Mouse (Mus musculus): ENCODE results near the gene Nr1d1.

Nr1d1 gene

GRCm38 (mm10) chr11:98787691-98788090, 12.6 kb upstream of the Nr1d1 start:
- DNase-seq, result no peak

- peak; percentile 56 for DNase-seq
These were observed 12.1 kb upstream of the Nr1d1 start for GRCm38 (mm10) chr11:98787229-98787628.

GRCm38 (mm10) chr11:98786359-98787214, 11.5 kb upstream of the Nr1d1 start:
- peak; percentile 98 for DNase-seq

- peak; percentile 90 for DNase-seq
These were observed 10.7 kb upstream of the Nr1d1 start for GRCm38 (mm10) chr11:98785772-98786281.

DNA sequence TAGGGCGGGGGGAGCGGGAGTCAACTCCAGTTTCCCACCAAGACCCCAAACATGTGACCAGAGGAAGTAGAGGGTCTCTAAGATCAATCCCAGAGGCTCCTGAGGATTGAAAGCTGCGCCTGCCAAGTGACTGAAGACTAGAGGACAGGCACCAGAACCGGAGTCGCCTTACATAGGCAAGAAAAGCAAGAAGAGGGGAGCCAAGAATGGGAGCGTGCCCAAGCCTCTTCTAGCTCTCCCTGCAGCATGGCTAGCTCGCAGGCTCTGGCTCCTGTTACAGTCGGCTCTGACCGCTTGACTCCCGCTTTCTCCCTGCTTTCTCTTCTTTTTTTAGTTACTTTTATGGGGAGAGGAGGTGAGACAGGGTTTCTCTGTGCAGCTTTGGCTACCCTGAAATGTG, 10.1 kb upstream of the Nr1d1 start:
- peak; percentile 61 for DNase-seq

DNA sequence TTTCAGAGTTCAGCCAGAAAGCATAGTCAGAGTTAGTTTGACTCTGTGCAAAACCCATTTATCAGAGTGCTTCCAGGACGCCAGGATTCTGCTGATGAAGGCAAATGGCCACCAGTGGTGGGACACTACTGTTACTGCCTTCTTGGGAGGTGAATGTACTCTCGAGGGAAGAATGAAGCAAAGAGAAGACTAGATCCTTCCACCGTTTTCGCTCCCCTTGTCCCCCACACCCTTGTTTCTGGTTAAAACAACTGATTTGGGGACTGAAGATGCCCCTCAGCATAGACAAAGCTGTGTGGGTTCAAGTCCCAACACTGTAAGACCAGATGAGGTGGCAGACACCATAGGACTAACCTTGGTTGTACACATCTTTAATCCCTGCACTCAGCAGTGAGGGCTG, 9.0 kb upstream of the Nr1d1 start:
- no peak for DNase-seq

DNA sequence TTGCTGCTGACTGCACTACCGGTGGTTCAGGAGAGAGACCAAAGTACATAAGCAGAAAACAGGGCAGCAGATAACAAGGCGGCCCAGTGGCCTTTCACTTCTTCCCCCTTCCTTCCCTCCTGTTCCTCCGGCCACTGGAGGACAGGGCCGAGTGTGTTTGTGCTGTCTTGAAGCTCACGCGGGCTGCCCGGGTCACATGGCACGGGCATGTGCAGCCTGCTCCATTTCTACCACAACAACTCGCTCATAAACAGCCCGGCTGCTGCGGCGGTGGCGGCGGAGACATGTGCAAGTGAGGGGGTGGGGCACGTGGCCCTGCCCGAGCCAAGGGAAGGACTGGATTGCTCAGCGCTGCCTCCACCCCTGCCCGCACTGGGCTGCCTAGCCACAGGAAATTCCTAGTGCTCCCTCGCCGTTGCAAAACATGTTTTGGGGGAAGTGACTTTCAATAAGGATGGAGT, 8.1 kb upstream of the Nr1d1 start:
- peak; percentile 97 for DNase-seq

DNA sequence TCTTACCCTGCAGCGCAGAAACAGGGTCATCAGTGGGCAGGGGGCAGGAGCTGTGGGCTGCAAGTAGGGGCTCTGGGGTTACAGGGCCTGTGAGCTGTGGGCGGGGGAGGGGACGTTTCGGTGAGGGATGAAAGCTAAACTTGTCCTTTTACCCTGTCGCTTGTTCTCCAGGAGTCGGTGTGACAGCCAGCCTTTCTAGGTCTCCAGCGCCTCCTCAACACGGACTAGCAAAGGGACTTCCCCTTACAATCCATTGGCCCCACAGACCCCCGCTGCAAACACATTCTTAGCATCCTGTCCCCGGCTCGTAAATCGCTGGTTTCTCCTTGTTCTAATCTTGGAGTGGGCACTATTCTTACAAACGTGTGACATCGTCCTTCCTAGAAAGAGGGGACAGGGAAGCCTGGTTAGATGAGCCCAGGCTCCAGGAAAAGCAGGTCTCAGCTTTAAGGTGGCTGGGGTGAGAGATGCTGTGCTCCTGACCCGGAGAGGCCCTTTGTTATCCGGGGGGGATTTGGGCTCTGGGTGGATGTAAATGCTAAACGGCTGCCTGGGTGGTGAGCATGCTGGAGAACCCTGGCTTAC, 7.6 kb upstream of the Nr1d1 start:
- DNase-seq, result peak; percentile 71

GRCm38 (mm10) chr11:98781851-98782512, 6.8 kb upstream of the Nr1d1 start:
- DNase-seq, result peak; percentile 82

- no peak for DNase-seq
These were observed 2.8 kb upstream of the Nr1d1 start for GRCm38 (mm10) chr11:98777888-98778287.

DNA sequence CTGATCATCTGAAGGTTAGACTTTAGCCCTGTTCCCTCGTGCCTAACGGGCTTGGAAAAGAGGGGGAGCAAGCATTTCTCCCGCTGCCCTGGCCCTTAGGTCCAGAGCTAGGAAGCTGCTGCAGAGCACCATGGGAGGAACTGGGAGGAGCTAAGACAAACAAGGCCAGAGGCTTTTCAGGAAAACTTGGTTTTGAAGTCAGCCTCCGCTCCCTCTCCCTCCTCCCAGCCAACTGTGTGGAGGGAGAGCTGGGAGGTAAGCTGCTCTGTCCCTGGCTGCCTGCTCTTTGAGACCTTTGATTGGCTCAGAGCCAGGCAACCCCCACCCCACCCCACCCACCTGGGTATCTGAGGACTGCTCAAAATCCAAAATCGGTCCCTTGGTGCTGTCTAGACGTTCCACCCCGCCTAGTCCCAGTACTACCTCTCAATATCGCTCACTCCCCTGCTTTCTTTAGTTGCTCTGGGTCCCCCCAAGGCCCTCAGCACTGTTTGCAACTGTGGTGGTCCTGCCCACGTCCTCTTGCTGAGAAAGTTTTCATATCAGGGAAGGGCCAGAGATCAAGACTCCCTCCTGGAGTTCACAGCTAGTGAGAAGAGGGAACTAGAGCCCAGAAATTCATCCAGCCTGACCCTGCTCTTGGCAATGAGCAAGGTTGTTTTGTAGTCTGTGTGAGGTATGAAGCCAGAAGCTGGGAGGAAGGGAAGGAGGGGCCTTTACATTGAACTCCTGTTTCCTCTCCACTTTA, 1.9 kb upstream of the Nr1d1 start:
- peak; percentile 78 for DNase-seq

- DNase-seq, result no peak
These were observed 1.1 kb upstream of the Nr1d1 start for GRCm38 (mm10) chr11:98776052-98776764.

- DNase-seq, result peak; percentile 99
These were observed 367 bp upstream of the Nr1d1 start for GRCm38 (mm10) chr11:98775348-98776051.

DNA sequence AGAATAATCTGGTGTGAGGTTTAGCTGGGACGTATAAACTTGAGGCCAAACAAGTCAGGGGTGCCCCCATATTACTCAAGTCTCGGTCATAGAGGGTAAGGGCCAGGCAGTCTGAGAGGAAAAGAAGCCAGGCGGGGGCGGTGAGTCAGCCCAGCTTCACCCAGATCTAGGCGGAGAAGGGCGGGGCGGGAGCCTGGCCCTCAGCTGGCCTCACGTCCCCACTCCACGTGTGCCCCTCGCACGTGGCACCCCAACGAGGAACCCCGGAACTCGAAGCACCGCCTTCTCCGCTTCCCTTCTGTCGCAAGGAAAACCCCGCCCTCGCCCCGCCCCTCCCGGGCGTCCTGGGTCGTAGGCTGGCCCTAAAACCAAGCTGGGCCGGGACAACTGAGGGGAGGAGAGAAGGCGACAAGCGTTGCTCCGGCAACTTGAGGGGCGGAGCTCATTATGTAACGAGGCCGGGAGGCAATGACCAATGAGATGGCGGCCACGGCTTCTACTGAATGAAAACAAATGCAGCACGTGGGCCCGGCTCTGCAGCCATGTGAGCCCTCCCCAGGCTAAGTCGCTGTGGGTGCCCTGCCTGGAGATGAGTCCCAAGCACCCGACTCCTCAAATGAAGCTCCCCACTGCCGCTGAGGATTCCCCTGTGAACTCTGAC, 1.4 kb downstream of the Nr1d1 start:
- peak; percentile 100 for DNase-seq

GRCm38 (mm10) chr11:98772667-98773171, 2.4 kb downstream of the Nr1d1 start:
- peak; percentile 60 for DNase-seq

GRCm38 (mm10) chr11:98771844-98772525, 3.1 kb downstream of the Nr1d1 start:
- DNase-seq, result peak; percentile 60

- DNase-seq, result no peak
These were observed 4.0 kb downstream of the Nr1d1 start for GRCm38 (mm10) chr11:98771131-98771530.

GRCm38 (mm10) chr11:98770096-98770975, 4.8 kb downstream of the Nr1d1 start:
- peak; percentile 62 for DNase-seq

Data from kidney, postnatal 10 days (tissue).